Mouse (Mus musculus) ES-E14 (cell line): Measurements from ENCODE around the gene Zfp747. TPM values are rescaled to one million over a fixed set of nuclear protein-coding genes. Genes with fewer than 3 reads are reported as not detected.
A peak's percentile ranks its signal among the peaks of the same experiment; 100 is the strongest.
"Not testable (repeated sequence)": the region's sequence is repeated elsewhere in the genome, so short reads cannot be mapped to it uniquely, and the experiment has no call there.

ENCODE experiments used
- DNase-seq: peaks from one replicate; pipeline ENCODE4 v3.0.0-alpha.2; 2013; ENCODE audit warnings: low read depth, low spot score
- H3K27ac ChIP-seq: 2 replicates; pipeline ENCODE4 v1.5.1; 2012; ENCODE audit warnings: low read depth, mild to moderate bottlenecking, low read length, moderate library complexity, mixed read lengths; ENCODE audit not compliant: poor library complexity, insufficient read depth, severe bottlenecking
- H3K36me3 ChIP-seq: 2 replicates; pipeline ENCODE4 v1.6.1; 2012; ENCODE audit warnings: mild to moderate bottlenecking, low read length, moderate library complexity, mixed read lengths; ENCODE audit not compliant: control insufficient read depth, poor library complexity, insufficient read depth, severe bottlenecking
- H3K4me1 ChIP-seq, 2 experiments: fragments of 150-350 bp in 1 of 2; sonication (generic) in 1 of 2; 2 replicates each; pipeline ENCODE4 v1.6.1; 2012; ENCODE audit warnings: low read length in 2 of 2, mild to moderate bottlenecking in 1 of 2, mixed read lengths in 1 of 2; ENCODE audit not compliant: control insufficient read depth in 2 of 2, insufficient read depth in 2 of 2, poor library complexity in 1 of 2
- H3K4me3 ChIP-seq, 2 experiments: fragments of 150-350 bp in 1 of 2; sonication (generic) in 1 of 2; 2 replicates each; pipeline ENCODE4 v1.5.1; 2012; ENCODE audit warnings: low read length in 2 of 2, low read depth in 1 of 2, mild to moderate bottlenecking in 1 of 2, mixed read lengths in 1 of 2; ENCODE audit not compliant: insufficient read depth in 1 of 2, poor library complexity in 1 of 2, severe bottlenecking in 1 of 2
- H3K9ac ChIP-seq: 2 replicates; pipeline ENCODE4 v1.6.1; 2012; ENCODE audit warnings: low read depth, mild to moderate bottlenecking, low read length, mixed read lengths; ENCODE audit not compliant: poor library complexity, insufficient read depth, severe bottlenecking
- H3K9me3 ChIP-seq: fragments of 150-350 bp; sonication (generic); 2 replicates; pipeline ENCODE4 v1.6.1; 2012; ENCODE audit warnings: low read depth, mild to moderate bottlenecking, low read length; ENCODE audit not compliant: control insufficient read depth, insufficient read depth
- CHD2 ChIP-seq: IDR thresholded peaks from 2 replicates; pipeline ENCODE4 v1.6.1; 2014; ENCODE audit warnings: mild to moderate bottlenecking, low read depth, low read length, inconsistent platforms
- HCFC1 ChIP-seq: IDR thresholded peaks from 2 replicates; pipeline ENCODE4 v1.6.1; 2012; ENCODE audit warnings: low read length, inconsistent platforms, borderline replicate concordance; ENCODE audit not compliant: insufficient read depth
- MAFK ChIP-seq: IDR thresholded peaks from 2 replicates; pipeline ENCODE4 v1.6.1; 2014; ENCODE audit warnings: mild to moderate bottlenecking, low read depth, low read length, inconsistent platforms; ENCODE audit not compliant: insufficient read depth
- ZC3H11A ChIP-seq: IDR thresholded peaks from 2 replicates; pipeline ENCODE4 v1.6.1; 2012; ENCODE audit warnings: low read depth, mild to moderate bottlenecking, inconsistent platforms, low read length, borderline replicate concordance
- ZNF384 ChIP-seq: IDR thresholded peaks from 2 replicates; pipeline ENCODE4 v1.6.1; 2012; ENCODE audit warnings: low read depth, low read length, inconsistent platforms
- in situ Hi-C, 2 experiments: fragments of 600-800 bp; cut with MboI; formaldehyde crosslinking; loops; one replicate each; pipeline ENCODE4 v1.15.1; 2025; ENCODE audit warnings: low sequenced_read_pairs in 2 of 2, inconsistent platforms in 1 of 2; ENCODE audit not compliant: unreplicated experiment in 2 of 2
- total RNA-seq: library from RNA; depleted of rRNA; stranded (reverse); fragments of 300-350 nt; gene quantifications from 2 replicates; pipeline ENCODE4 v1.2.3, GENCODE M21; 2012

Gene Zfp747
- total RNA-seq, 1 experiment, result 8.7 TPM

DNA sequence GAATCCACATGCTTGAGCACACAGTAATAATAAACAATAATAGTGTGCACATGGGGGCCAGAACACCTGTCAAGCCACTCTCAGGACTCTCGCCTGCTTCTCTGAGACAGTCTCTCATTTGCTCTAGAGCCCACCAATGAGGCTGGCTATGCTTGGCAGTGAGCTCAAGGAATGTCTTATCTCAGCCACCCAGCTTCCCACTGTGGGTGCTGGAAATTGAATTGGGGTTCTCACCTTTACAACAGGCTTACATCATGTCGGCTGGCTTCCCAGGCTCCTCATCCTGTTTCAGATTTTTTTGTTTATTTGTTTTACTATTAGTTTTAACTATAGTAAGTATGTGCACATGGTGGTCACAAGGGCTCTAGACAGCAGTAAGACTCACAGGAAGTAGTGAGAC, 4.6 kb downstream of the Zfp747 start:
- Histone ChIP-seq H3K27ac (no peak overlapping the region), H3K9ac (no peak overlapping the region), H3K4me3 (no peak overlapping the region), H3K36me3 (peaks cover 9% of the 10 kb centered on the region), H3K9me3 (no peaks in the 10 kb centered on the region), H3K4me1 (no peaks in the 10 kb centered on the region)
- in situ Hi-C loops, result no loop called here
- no peak for DNase-seq
- TF ChIP-seq ZC3H11A (no peak), CHD2 (no peak), ZNF384 (no peak), HCFC1 (no peak), MAFK (no peak)

- H3K36me3 ChIP-seq, result no peaks in the 10 kb centered on the region
Observed at GRCm38 (mm10) chr7:127366249-127366648, 9.6 kb downstream of the Zfp747 start.

GRCm38 (mm10) chr7:127364166-127364565, 11.7 kb downstream of the Zfp747 start:
- H3K4me3 ChIP-seq, result peak overlapping the region; percentile 48 to 59; a peak in 1 of 4 replicates
- no peak overlapping the region for H3K9ac ChIP-seq
- no peak overlapping the region for H3K27ac ChIP-seq
- no peak for DNase-seq
- in situ Hi-C loops, result no loop called here
- TF ChIP-seq ZC3H11A (no peak), HCFC1 (no peak), CHD2 (no peak), MAFK (no peak), ZNF384 (no peak)
- peaks cover 0 to 4% of the 10 kb centered on the region in 2 experiments; a peak in 1 of 4 replicates for H3K4me1 ChIP-seq
- H3K36me3 ChIP-seq, result no peaks in the 10 kb centered on the region
- H3K9me3 ChIP-seq, result no peaks in the 10 kb centered on the region

More at GRCm38 (mm10) chr7:127366249-127366648, 9.6 kb downstream of the Zfp747 start:
- in situ Hi-C loops, result no loop called here
- Histone ChIP-seq H3K9ac (no peak overlapping the region), H3K27ac (no peak overlapping the region), H3K9me3 (no peaks in the 10 kb centered on the region), H3K4me1 (peaks cover 0 to 4% of the 10 kb centered on the region in 2 experiments; a peak in 1 of 4 replicates), H3K4me3 (no peak overlapping the region)
- TF ChIP-seq CHD2 (no peak), MAFK (no peak)
- no peak for DNase-seq

GRCm38 (mm10) chr7:127363475-127363921, 12.4 kb downstream of the Zfp747 start:
- no peaks in the 10 kb centered on the region for H3K9me3 ChIP-seq
- no peak for TF ChIP-seq CHD2
- no peak for TF ChIP-seq ZC3H11A
- TF ChIP-seq HCFC1, result no peak
- TF ChIP-seq ZNF384, result no peak
- no peak for TF ChIP-seq MAFK
- in situ Hi-C loops, result no loop called here
- DNase-seq, result no peak
- H3K4me1 ChIP-seq, result peaks cover 0 to 4% of the 10 kb centered on the region in 2 experiments; a peak in 1 of 4 replicates
- peak overlapping the region; percentile 49 for H3K9ac ChIP-seq
- no peaks in the 10 kb centered on the region for H3K36me3 ChIP-seq
- no peak overlapping the region for H3K27ac ChIP-seq
- H3K4me3 ChIP-seq, result peak overlapping the region; percentile 48 to 59

GRCm38 (mm10) chr7:127362418-127362817, 13.4 kb downstream of the Zfp747 start:
- H3K4me1 ChIP-seq, H3K36me3 ChIP-seq, DNase-seq, H3K9me3 ChIP-seq, H3K4me3 ChIP-seq, in situ Hi-C loops, H3K27ac ChIP-seq, H3K9ac ChIP-seq: not testable (repeated sequence)
- TF ChIP-seq ZC3H11A, result peak; percentile 39; the same call in 1 of the 2 replicates
